Mouse (Mus musculus): Measurements from ENCODE around the gene Rnf10. TPM values are rescaled to one million over a fixed set of nuclear protein-coding genes. Genes with fewer than 3 reads are reported as not detected.
"Not testable (repeated sequence)": the region's sequence is repeated elsewhere in the genome, so short reads cannot be mapped to it uniquely, and the experiment has no call there.

Gene Rnf10
- polyA plus RNA-seq (2015; fragmentation: Nextera tagmentation; extraction: Ambion mirVana), result 172 and 176 TPM in 2 replicates

GRCm38 (mm10) chr5:115272812-115273548, at the start of gene Rnf10:
Gene Rnf10, minus strand, starts transcription at chr5:115272898.
- Histone ChIP-seq H3K9me3 (replicated peaks; ENCODE audit: control insufficient read depth, low read length, poor library complexity, severe bottlenecking) (no peaks in the 10 kb centered on the region), H3K4me1 (ENCODE audit: control insufficient read depth, insufficient read depth, low read length) (peaks cover 32% of the 10 kb centered on the region), H3K4me2 (ENCODE audit: low read length) (peak within 1 kb of the TSS; percentile 86), H3K36me3 (ENCODE audit: control insufficient read depth, insufficient read depth, low read length) (no peaks in the 10 kb centered on the region), H3K27me3 (ENCODE audit: control insufficient read depth, insufficient read depth, low read depth, low read length) (no peaks in the 10 kb centered on the region), H3K27ac (ENCODE audit: low read length) (peak within 1 kb of the TSS; percentile 89), H3K9ac (ENCODE audit: low read depth, low read length) (peak within 1 kb of the TSS; percentile 98), H3K4me3 (ENCODE audit: low read depth, low read length) (peak within 1 kb of the TSS; percentile 97)
- ATAC-seq, result peak; percentile 88
- WGBS, result 14% methylated on average over 26 of the region's 26 CpGs

- Histone ChIP-seq H3K4me3 (ENCODE audit: low read depth, low read length) (peak overlapping the region; percentile 40), H3K27ac (ENCODE audit: low read length) (peak overlapping the region; percentile 73), H3K4me2 (ENCODE audit: low read length) (peak overlapping the region; percentile 90), H3K4me1 (ENCODE audit: control insufficient read depth, insufficient read depth, low read length) (peaks cover 14% of the 10 kb centered on the region), H3K27me3 (ENCODE audit: control insufficient read depth, insufficient read depth, low read depth, low read length) (no peaks in the 10 kb centered on the region), H3K36me3 (ENCODE audit: control insufficient read depth, insufficient read depth, low read length) (no peaks in the 10 kb centered on the region), H3K9ac (ENCODE audit: low read depth, low read length) (peak overlapping the region; percentile 58), H3K9me3 (replicated peaks; ENCODE audit: control insufficient read depth, low read length, poor library complexity, severe bottlenecking) (no peaks in the 10 kb centered on the region)
- WGBS, result under 1% methylated on average over 22 of the region's 22 CpGs
- peak; percentile 52; the same call in 1 of the 2 replicates for ATAC-seq
Observed at GRCm38 (mm10) chr5:115319004-115319940, 46.6 kb upstream of the Rnf10 start.

- Histone ChIP-seq H3K9me3 (replicated peaks; ENCODE audit: control insufficient read depth, low read length, poor library complexity, severe bottlenecking) (no peaks in the 10 kb centered on the region), H3K4me3 (ENCODE audit: low read depth, low read length) (no peak overlapping the region), H3K27ac (ENCODE audit: low read length) (no peak overlapping the region), H3K36me3 (ENCODE audit: control insufficient read depth, insufficient read depth, low read length) (no peaks in the 10 kb centered on the region), H3K4me2 (ENCODE audit: low read length) (no peak overlapping the region), H3K27me3 (ENCODE audit: control insufficient read depth, insufficient read depth, low read depth, low read length) (no peaks in the 10 kb centered on the region), H3K4me1 (ENCODE audit: control insufficient read depth, insufficient read depth, low read length) (peaks cover 14% of the 10 kb centered on the region), H3K9ac (ENCODE audit: low read depth, low read length) (no peak overlapping the region)
- no peak for ATAC-seq
- 9% methylated on average over 10 of the region's 10 CpGs for WGBS
Observed at GRCm38 (mm10) chr5:115317645-115318328, 45.1 kb upstream of the Rnf10 start.

DNA sequence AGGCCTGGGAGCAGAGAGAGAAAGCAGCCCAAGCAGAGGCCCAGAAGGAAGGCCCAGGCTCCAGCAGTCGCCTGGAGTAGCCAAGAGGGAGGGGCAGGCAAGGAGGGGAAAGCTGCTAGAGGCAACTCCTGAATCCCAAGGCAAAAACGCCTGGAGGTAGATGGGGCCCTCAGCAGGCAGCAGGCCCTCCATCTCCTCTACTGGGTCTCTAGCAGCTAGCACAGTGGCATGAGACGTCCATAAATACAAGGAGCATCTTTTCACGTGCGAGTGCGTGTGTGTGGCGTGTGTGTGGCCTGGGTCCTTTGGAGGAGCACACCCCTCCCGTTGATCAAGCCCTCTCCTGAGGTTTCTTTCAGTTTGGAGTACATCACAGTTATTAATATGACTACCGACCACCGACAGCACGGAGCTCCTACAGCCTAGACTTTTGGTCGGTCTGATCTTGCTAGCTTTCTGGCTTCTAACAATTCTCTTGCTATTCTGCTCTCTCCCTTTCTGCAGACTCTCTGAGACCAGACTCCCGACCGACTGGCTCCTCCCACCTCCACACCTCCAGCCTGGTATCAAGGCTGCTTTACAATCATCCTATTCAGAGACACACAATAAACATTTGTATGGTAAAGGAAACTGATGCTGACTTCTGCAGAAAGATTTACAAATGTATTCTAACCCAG, 44.4 kb upstream of the Rnf10 start:
- Histone ChIP-seq H3K4me2 (ENCODE audit: low read length) (no peak overlapping the region), H3K4me3 (ENCODE audit: low read depth, low read length) (no peak overlapping the region), H3K9ac (ENCODE audit: low read depth, low read length) (peak overlapping the region; percentile 2; the same call in 1 of the 2 replicates), H3K9me3 (replicated peaks; ENCODE audit: control insufficient read depth, low read length, poor library complexity, severe bottlenecking) (no peaks in the 10 kb centered on the region), H3K36me3 (ENCODE audit: control insufficient read depth, insufficient read depth, low read length) (no peaks in the 10 kb centered on the region), H3K27ac (ENCODE audit: low read length) (peak overlapping the region; percentile 10; the same call in 1 of the 2 replicates), H3K4me1 (ENCODE audit: control insufficient read depth, insufficient read depth, low read length) (peaks cover 14% of the 10 kb centered on the region), H3K27me3 (ENCODE audit: control insufficient read depth, insufficient read depth, low read depth, low read length) (no peaks in the 10 kb centered on the region)
- ATAC-seq, result no peak
- WGBS, result 4% methylated on average over 14 of the region's 14 CpGs

- no peak overlapping the region for H3K4me3 ChIP-seq (ENCODE audit: low read depth, low read length)
- no peak overlapping the region for H3K27ac ChIP-seq (ENCODE audit: low read length)
- H3K4me2 ChIP-seq (ENCODE audit: low read length), result no peak overlapping the region
- peaks cover 3% of the 10 kb centered on the region; the same call in 1 of the 2 replicates for H3K4me1 ChIP-seq (ENCODE audit: control insufficient read depth, insufficient read depth, low read length)
- H3K36me3 ChIP-seq (ENCODE audit: control insufficient read depth, insufficient read depth, low read length), result no peaks in the 10 kb centered on the region
- no peak overlapping the region for H3K9ac ChIP-seq (ENCODE audit: low read depth, low read length)
- 49% methylated on average over 5 of the region's 5 CpGs for WGBS
- no peaks in the 10 kb centered on the region for H3K27me3 ChIP-seq (ENCODE audit: control insufficient read depth, insufficient read depth, low read depth, low read length)
- no peaks in the 10 kb centered on the region for H3K9me3 ChIP-seq (replicated peaks; ENCODE audit: control insufficient read depth, low read length, poor library complexity, severe bottlenecking)
- ATAC-seq, result no peak
Observed at GRCm38 (mm10) chr5:115313668-115313943, 40.9 kb upstream of the Rnf10 start.

GRCm38 (mm10) chr5:115312816-115313667, 40.3 kb upstream of the Rnf10 start:
- H3K27me3 ChIP-seq (ENCODE audit: control insufficient read depth, insufficient read depth, low read depth, low read length), result no peaks in the 10 kb centered on the region
- no peak overlapping the region for H3K9ac ChIP-seq (ENCODE audit: low read depth, low read length)
- H3K9me3 ChIP-seq (replicated peaks; ENCODE audit: control insufficient read depth, low read length, poor library complexity, severe bottlenecking), result no peaks in the 10 kb centered on the region
- peaks cover 3% of the 10 kb centered on the region; the same call in 1 of the 2 replicates for H3K4me1 ChIP-seq (ENCODE audit: control insufficient read depth, insufficient read depth, low read length)
- H3K27ac ChIP-seq (ENCODE audit: low read length), result no peak overlapping the region
- 80% methylated on average over 10 of the region's 10 CpGs for WGBS
- H3K4me2 ChIP-seq (ENCODE audit: low read length), result no peak overlapping the region
- H3K36me3 ChIP-seq (ENCODE audit: control insufficient read depth, insufficient read depth, low read length), result no peaks in the 10 kb centered on the region
- no peak for ATAC-seq
- no peak overlapping the region for H3K4me3 ChIP-seq (ENCODE audit: low read depth, low read length)

- no peaks in the 10 kb centered on the region for H3K36me3 ChIP-seq (ENCODE audit: control insufficient read depth, insufficient read depth, low read length)
- H3K9me3 ChIP-seq (replicated peaks; ENCODE audit: control insufficient read depth, low read length, poor library complexity, severe bottlenecking), result no peaks in the 10 kb centered on the region
- no peak overlapping the region for H3K27ac ChIP-seq (ENCODE audit: low read length)
- H3K4me2 ChIP-seq (ENCODE audit: low read length), result no peak overlapping the region
- H3K27me3 ChIP-seq (ENCODE audit: control insufficient read depth, insufficient read depth, low read depth, low read length), result no peaks in the 10 kb centered on the region
- 85% methylated on average over 4 of the region's 4 CpGs for WGBS
- peaks cover 3% of the 10 kb centered on the region; the same call in 1 of the 2 replicates for H3K4me1 ChIP-seq (ENCODE audit: control insufficient read depth, insufficient read depth, low read length)
- no peak overlapping the region for H3K4me3 ChIP-seq (ENCODE audit: low read depth, low read length)
- no peak for ATAC-seq
- H3K9ac ChIP-seq (ENCODE audit: low read depth, low read length), result no peak overlapping the region
Observed at GRCm38 (mm10) chr5:115312354-115312753, 39.7 kb upstream of the Rnf10 start.

DNA sequence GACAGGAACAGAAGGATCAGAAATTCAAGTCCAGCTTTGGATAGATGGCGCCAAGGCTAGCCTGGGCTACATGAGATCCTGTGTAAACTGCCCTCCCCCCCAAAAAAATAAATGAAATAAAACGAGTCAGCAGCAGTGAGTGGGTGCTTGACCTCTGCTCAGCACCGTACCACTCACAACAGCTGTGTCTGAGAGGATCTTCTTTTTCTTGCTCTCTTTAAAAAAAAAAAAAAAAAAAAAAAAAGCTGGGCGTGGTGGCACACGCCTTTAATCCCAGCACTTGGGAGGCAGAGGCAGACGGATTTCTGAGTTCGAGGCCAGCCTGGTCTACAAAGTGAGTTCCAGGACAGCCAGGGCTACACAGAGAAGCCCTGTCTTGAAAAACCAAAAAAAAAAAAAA, 29.5 kb upstream of the Rnf10 start:
- not testable (repeated sequence) for H3K9ac ChIP-seq (ENCODE audit: low read depth, low read length); H3K27ac ChIP-seq (ENCODE audit: low read length); H3K27me3 ChIP-seq (ENCODE audit: control insufficient read depth, insufficient read depth, low read depth, low read length); H3K36me3 ChIP-seq (ENCODE audit: control insufficient read depth, insufficient read depth, low read length); H3K4me3 ChIP-seq (ENCODE audit: low read depth, low read length); ATAC-seq; H3K9me3 ChIP-seq (replicated peaks; ENCODE audit: control insufficient read depth, low read length, poor library complexity, severe bottlenecking)
- H3K4me2 ChIP-seq (ENCODE audit: low read length), result peak overlapping the region; percentile 82; the same call in 1 of the 2 replicates
- peaks cover 18% of the 10 kb centered on the region for H3K4me1 ChIP-seq (ENCODE audit: control insufficient read depth, insufficient read depth, low read length)
- WGBS, result 85% methylated on average over 4 of the region's 7 CpGs

Measured in midbrain, embryonic 16.5 days (tissue).